Mouse (Mus musculus) gastrocnemius, postnatal 10 days (tissue): ENCODE measurements around the gene Gjd3. TPM values are rescaled to one million over a fixed set of nuclear protein-coding genes. Genes with fewer than 3 reads are reported as not detected.

Experiments used
- DNase-seq: peaks from one replicate; pipeline ENCODE4 v3.0.0; 2021; ENCODE audit warnings: mixed read lengths
- total RNA-seq, 2 experiments: library from RNA; stranded (reverse); gene quantifications; 2 replicates each; pipeline ENCODE4 v1.2.3; 2021

The Gjd3 gene
- total RNA-seq, 2 experiments from 2014 or later = not detected

- DNase-seq = peak; percentile 85
These were observed 19.4 kb downstream of the Gjd3 start for GRCm38 (mm10) chr11:98963191-98964021.

GRCm38 (mm10) chr11:98962421-98963095, 20.3 kb downstream of the Gjd3 start:
- DNase-seq = no peak

GRCm38 (mm10) chr11:98961766-98962165, 21.1 kb downstream of the Gjd3 start:
- DNase-seq = no peak

GRCm38 (mm10) chr11:98961051-98961592, 21.7 kb downstream of the Gjd3 start:
- DNase-seq = peak; percentile 65

GRCm38 (mm10) chr11:98960313-98960906, 22.4 kb downstream of the Gjd3 start:
- DNase-seq = peak; percentile 82

- peak; percentile 67 for DNase-seq
These were observed 23.1 kb downstream of the Gjd3 start for GRCm38 (mm10) chr11:98959437-98960312.

GRCm38 (mm10) chr11:98956340-98956739, 26.5 kb downstream of the Gjd3 start:
- no peak for DNase-seq

- DNase-seq = no peak
These were observed 27.0 kb downstream of the Gjd3 start for GRCm38 (mm10) chr11:98955707-98956235.

GRCm38 (mm10) chr11:98954801-98955706, 27.8 kb downstream of the Gjd3 start:
- no peak for DNase-seq

GRCm38 (mm10) chr11:98954373-98954772, 28.4 kb downstream of the Gjd3 start:
- DNase-seq = peak; percentile 89

GRCm38 (mm10) chr11:98953835-98954320, 28.9 kb downstream of the Gjd3 start:
- no peak for DNase-seq

GRCm38 (mm10) chr11:98953361-98953760, 29.5 kb downstream of the Gjd3 start:
- DNase-seq = no peak

- DNase-seq = no peak
These were observed 30.1 kb downstream of the Gjd3 start for GRCm38 (mm10) chr11:98952736-98953135.

GRCm38 (mm10) chr11:98952111-98952510, 30.7 kb downstream of the Gjd3 start:
- DNase-seq = no peak

GRCm38 (mm10) chr11:98951026-98951906, 31.6 kb downstream of the Gjd3 start:
- peak; percentile 96 for DNase-seq

GRCm38 (mm10) chr11:98950484-98950883, 32.3 kb downstream of the Gjd3 start:
- DNase-seq = no peak

- DNase-seq = peak; percentile 70
These were observed 32.8 kb downstream of the Gjd3 start for GRCm38 (mm10) chr11:98949958-98950460.

GRCm38 (mm10) chr11:98949242-98949957, 33.4 kb downstream of the Gjd3 start:
- no peak for DNase-seq
